Mouse (Mus musculus): ENCODE measurements at regions not wholly inside any gene's neighbourhood (a gene's known extent, or its start where the extent isn't known, plus 50 kb on each side); places are given as distances from the start of the nearest gene placed in this dataset.

DNA sequence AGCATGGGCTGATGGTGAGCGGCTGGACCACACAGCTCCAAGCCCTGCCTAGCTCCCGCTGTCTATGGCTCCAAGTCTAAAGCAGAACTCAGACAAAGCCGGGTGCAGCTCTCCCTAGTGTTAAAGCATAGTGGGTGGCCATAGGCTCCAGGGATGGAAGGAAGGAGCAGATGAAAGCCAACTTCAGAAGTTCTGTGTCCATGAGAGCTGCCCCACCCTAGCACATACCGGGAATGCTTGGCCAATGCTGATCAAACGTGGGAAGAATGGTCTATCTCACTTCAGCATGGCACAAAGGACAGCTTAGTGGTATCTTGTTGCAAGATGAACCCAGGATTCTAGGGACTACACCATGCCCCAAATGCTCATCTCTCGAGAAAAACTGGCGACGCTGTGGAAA lies 55.5 kb upstream of the Ssx2ip start:
- Histone ChIP-seq H3K79me2 (replicated peaks; ENCODE audit: control insufficient read depth, extremely low read depth, insufficient read depth, poor library complexity, severe bottlenecking) (no peaks in the 10 kb centered on the region), H3K4me1 (ENCODE audit: control insufficient read depth in 1 of 2, insufficient read depth in 2 of 2) (peaks cover 0 to 4% of the 10 kb centered on the region in 2 experiments; a peak in 2 of 4 replicates), H3K4me3 (replicated peaks in 1 of 3; ENCODE audit: low read depth in 2 of 3, low read length in 2 of 3, poor library complexity in 1 of 3) (no peak overlapping the region), H3K9me3 (replicated peaks; ENCODE audit: low read length) (no peaks in the 10 kb centered on the region), H3K9ac (ENCODE audit: insufficient read depth, low read depth) (no peak overlapping the region), H3K36me3 (replicated peaks in 1 of 2; ENCODE audit: control insufficient read depth in 1 of 2, insufficient read depth in 1 of 2, low read length in 1 of 2) (no peaks in the 10 kb centered on the region), H3K4me2 (ENCODE audit: insufficient read depth, low read depth, poor library complexity, severe bottlenecking) (no peak overlapping the region), H3K27ac (ENCODE audit: insufficient read depth, low read depth) (no peak overlapping the region), H3K27me3 (replicated peaks) (peaks cover 6% of the 10 kb centered on the region)
- in situ Hi-C loops (cut with MboI; ENCODE audit: low pct_ligation_motif_present, low pct_unique_long_range_greater_than_20kb, low sequenced_read_pairs) (loop anchor here (10.0 kb wide), 3 partner anchors 146 to 596 kb away; partner anchors contain the start of genes Gng5 and Spata1), dilution Hi-C loops (cut with MboI; ENCODE audit: extremely low pct_ligation_motif_present, extremely low pct_unique_long_range_greater_than_20kb, low sequenced_read_pairs) (no loop called here)
- no peak for TF ChIP-seq POLR2A (IDR thresholded peaks at IDR 0.05; ENCODE audit: low read depth, low read length)
- no peak for TF ChIP-seq CHD2 (IDR thresholded peaks at IDR 0.05; ENCODE audit: low read length)
- TF ChIP-seq EP300 (IDR thresholded peaks at IDR 0.05; ENCODE audit: low read length): no peak
- TF ChIP-seq ZC3H11A (IDR thresholded peaks at IDR 0.05; ENCODE audit: low read depth, low read length): no peak
- no peak for TF ChIP-seq MAFK (IDR thresholded peaks at IDR 0.05; ENCODE audit: insufficient replicate concordance, low read length)
- TF ChIP-seq UBTF (IDR thresholded peaks at IDR 0.05; ENCODE audit: low read depth, low read length): no peak
- TF ChIP-seq CHD1 (IDR thresholded peaks at IDR 0.05; ENCODE audit: low read depth, low read length): no peak
- no peak for TF ChIP-seq IRF4 (IDR thresholded peaks at IDR 0.05; ENCODE audit: low read depth, low read length)
- no peak for TF ChIP-seq RAD21 (IDR thresholded peaks at IDR 0.05; ENCODE audit: low read depth, low read length)
- TF ChIP-seq MXI1 (IDR thresholded peaks at IDR 0.05; ENCODE audit: low read depth, low read length): no peak
- no peak for TF ChIP-seq MAX (IDR thresholded peaks at IDR 0.05; ENCODE audit: low read length)
- DNase-seq (ENCODE audit: extremely low read depth): no peak

DNA sequence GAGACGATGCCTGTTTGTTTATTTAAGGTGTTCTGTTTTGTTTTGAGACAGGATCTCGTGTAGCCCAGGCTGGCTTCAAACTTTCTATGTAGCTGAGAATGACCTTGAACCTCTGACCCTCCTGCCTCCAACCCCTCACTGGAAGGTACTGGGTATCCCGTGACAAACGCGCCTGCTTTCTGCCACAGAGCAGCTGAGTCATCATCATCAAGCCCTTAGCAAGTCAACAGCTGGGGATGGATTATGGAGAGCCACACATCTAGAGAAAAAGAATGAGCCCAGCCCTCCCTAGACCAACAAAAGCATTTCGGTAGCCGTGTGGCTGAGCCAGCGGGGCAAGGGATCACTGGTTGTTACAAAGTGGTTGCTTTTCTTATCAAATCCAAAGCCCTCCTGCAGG lies 55.0 kb upstream of the Ssx2ip start:
- Histone ChIP-seq H3K4me3 (replicated peaks in 1 of 3; ENCODE audit: low read depth in 2 of 3, low read length in 2 of 3, poor library complexity in 1 of 3) (no peak overlapping the region), H3K4me2 (ENCODE audit: insufficient read depth, low read depth, poor library complexity, severe bottlenecking) (no peak overlapping the region), H3K36me3 (replicated peaks in 1 of 2; ENCODE audit: control insufficient read depth in 1 of 2, insufficient read depth in 1 of 2, low read length in 1 of 2) (no peaks in the 10 kb centered on the region), H3K27ac (ENCODE audit: insufficient read depth, low read depth) (no peak overlapping the region), H3K79me2 (replicated peaks; ENCODE audit: control insufficient read depth, extremely low read depth, insufficient read depth, poor library complexity, severe bottlenecking) (no peaks in the 10 kb centered on the region), H3K9ac (ENCODE audit: insufficient read depth, low read depth) (no peak overlapping the region), H3K9me3 (replicated peaks; ENCODE audit: low read length) (no peaks in the 10 kb centered on the region), H3K27me3 (replicated peaks) (peaks cover 6% of the 10 kb centered on the region), H3K4me1 (ENCODE audit: control insufficient read depth in 1 of 2, insufficient read depth in 2 of 2) (peaks cover 0 to 4% of the 10 kb centered on the region in 2 experiments; a peak in 2 of 4 replicates)
- dilution Hi-C loops (cut with MboI; ENCODE audit: extremely low pct_ligation_motif_present, extremely low pct_unique_long_range_greater_than_20kb, low sequenced_read_pairs) (no loop called here), in situ Hi-C loops (cut with MboI; ENCODE audit: low pct_ligation_motif_present, low pct_unique_long_range_greater_than_20kb, low sequenced_read_pairs) (loop anchor here (10.0 kb wide), 3 partner anchors 145 to 595 kb away; partner anchors contain the start of genes Gng5 and Spata1)
- no peak for DNase-seq (ENCODE audit: extremely low read depth)
- no peak for TF ChIP-seq E2F4 (IDR thresholded peaks at IDR 0.05; ENCODE audit: insufficient replicate concordance, low read depth, low read length)
- no peak for TF ChIP-seq ETS1 (conservative IDR thresholded peaks at IDR 0.05; ENCODE audit: low read depth, low read length)
- TF ChIP-seq ZNF384 (IDR thresholded peaks at IDR 0.05; ENCODE audit: low read depth, low read length): no peak
- TF ChIP-seq RCOR1 (conservative IDR thresholded peaks at IDR 0.05; ENCODE audit: low read depth, low read length): no peak
- no peak for TF ChIP-seq TBP (conservative IDR thresholded peaks at IDR 0.05; ENCODE audit: low read depth, low read length)
- TF ChIP-seq ZC3H11A (IDR thresholded peaks at IDR 0.05; ENCODE audit: low read depth, low read length): no peak
- TF ChIP-seq MYC (IDR thresholded peaks at IDR 0.05; ENCODE audit: low read depth, low read length): no peak
- TF ChIP-seq CTCF (conservative IDR thresholded peaks at IDR 0.05 in 1 of 2, IDR thresholded peaks at IDR 0.05 in 1 of 2; ENCODE audit: low read depth in 2 of 2, low read length in 2 of 2): no peak
- no peak for TF ChIP-seq JUN (IDR thresholded peaks at IDR 0.05; ENCODE audit: insufficient read depth, low read depth, low read length)
- no peak for TF ChIP-seq EP300 (IDR thresholded peaks at IDR 0.05; ENCODE audit: low read length)
- no peak for TF ChIP-seq JUND (conservative IDR thresholded peaks at IDR 0.05; ENCODE audit: low read depth, low read length)
- no peak for TF ChIP-seq NRF1 (IDR thresholded peaks at IDR 0.05; ENCODE audit: low read depth, low read length)
- no peak for TF ChIP-seq MAFK (IDR thresholded peaks at IDR 0.05; ENCODE audit: insufficient replicate concordance, low read length)
- TF ChIP-seq BHLHE40 (IDR thresholded peaks at IDR 0.05; ENCODE audit: low read depth, low read length): no peak
- no peak for TF ChIP-seq CHD2 (IDR thresholded peaks at IDR 0.05; ENCODE audit: low read length)
- TF ChIP-seq RAD21 (IDR thresholded peaks at IDR 0.05; ENCODE audit: low read depth, low read length): no peak
- no peak for TF ChIP-seq PAX5 (IDR thresholded peaks at IDR 0.05; ENCODE audit: low read length)
